ENCODE assay signal across 7 mouse cellular contexts in genomic region chr3:54692202-54693055, GRCm38 (mm10). TPM values are rescaled to one million over a fixed set of nuclear protein-coding genes. Genes with fewer than 3 reads are reported as not detected.
DNase-seq lines count a peak whose midpoint lies in the region; ATAC-seq lines count a peak whose summit lies in the region.

Gene Supt20, plus strand, starts transcription at chr3:54692807.

- H3K9me3 ChIP-seq in intestine, embryonic 15.5 days: no peaks in the 10 kb centered on the region
- no peaks in the 10 kb centered on the region for H3K9me3 ChIP-seq in midbrain, embryonic 10.5 days (replicated peaks)

- under 1% methylated on average over 65 of the region's 65 CpGs for whole genome bisulfite sequencing in intestine, embryonic 15.5 days
- 2% methylated on average over 65 of the region's 65 CpGs for WGBS in midbrain, embryonic 10.5 days

- peaks cover 6% of the 10 kb centered on the region; the same call in 1 of the 2 replicates for H3K36me3 ChIP-seq in intestine, embryonic 15.5 days
- H3K36me3 ChIP-seq in midbrain, embryonic 10.5 days: peaks cover 29% of the 10 kb centered on the region

- peak within 1 kb of the TSS; percentile 84 for H3K4me2 ChIP-seq in intestine, embryonic 15.5 days (replicated peaks)

- intact Hi-C loops in gastrocnemius, postnatal 36 days (cut with DNase I): no loop called here
- intact Hi-C loops in left cerebral cortex, postnatal 25 days (cut with DNase I): loop anchor here (2.0 to 10.0 kb wide), 2 partner anchors 42 to 828 kb away; partner anchors contain the start of genes Alg5, Exosc8 and Ufm1

- ATAC-seq in intestine, embryonic 15.5 days: peak; percentile 99

- H3K4me3 ChIP-seq in intestine, embryonic 15.5 days (replicated peaks): peak within 1 kb of the TSS; percentile 72
- peak within 1 kb of the TSS; percentile 81 for H3K4me3 ChIP-seq in midbrain, embryonic 10.5 days

- no peaks in the 10 kb centered on the region for H3K4me1 ChIP-seq in intestine, embryonic 15.5 days (replicated peaks)
- H3K4me1 ChIP-seq in midbrain, embryonic 10.5 days: peaks cover 14% of the 10 kb centered on the region

- H3K27ac ChIP-seq in intestine, embryonic 15.5 days: peak within 1 kb of the TSS; percentile 84
- H3K27ac ChIP-seq in midbrain, embryonic 10.5 days (replicated peaks): peak within 1 kb of the TSS; percentile 91

- H3K9ac ChIP-seq in intestine, embryonic 15.5 days: peak within 1 kb of the TSS; percentile 62

- peak; percentile 96 for DNase-seq in adrenal gland, adult 2 months
- peak; percentile 91 for DNase-seq in embryo, embryonic 11.5 days (ENCODE audit: low read depth, low spot score)
- peak; percentile 87 to 88 for DNase-seq in gastrocnemius, postnatal 36 days
- DNase-seq in left cerebral cortex, postnatal 25 days (ENCODE audit: low spot score in 2 of 2): peak; percentile 93 to 96
- DNase-seq in midbrain, embryonic 10.5 days (ENCODE audit: low spot score): peak; percentile 95
- peak; percentile 89 for DNase-seq in right cerebral cortex, postnatal 4 days

- H3K27me3 ChIP-seq in intestine, embryonic 15.5 days (replicated peaks): no peaks in the 10 kb centered on the region
- H3K27me3 ChIP-seq in midbrain, embryonic 10.5 days (ENCODE audit: low read depth, poor library complexity, severe bottlenecking): peaks cover 4% of the 10 kb centered on the region; the same call in 1 of the 2 replicates

RNA-seq across cellular contexts. Expression of gene Supt20, which starts in this region (rescaled TPM):
- 10 to 100 TPM; 34.1 to 37.9 TPM for total RNA-seq in adrenal gland, adult 2 months (2021)
- 24.1 and 26.8 TPM in 2 replicates for polyA plus RNA-seq in adrenal gland, adult 2 months (2012; rRNA removed)
- 10 to 100 TPM in 1 of 2 experiments, 1 to 10 TPM in 1; 9.7 to 10.1 TPM for total RNA-seq in gastrocnemius, postnatal 36 days (2021)
- polyA plus RNA-seq in intestine, embryonic 15.5 days (2015; fragmentation: Nextera tagmentation; extraction: Ambion mirVana): 76.8 and 84.1 TPM in 2 replicates
- total RNA-seq in left cerebral cortex, postnatal 25 days (2021): 10 to 100 TPM; 41.6 to 42.3 TPM
- polyA plus RNA-seq in midbrain, embryonic 10.5 days (2016; fragmentation: Nextera tagmentation; extraction: Ambion mirVana): 101 and 117 TPM in 2 replicates

Comparison
In these comparisons a context has a peak if more than half of its experiments do, and no peak if none do; other contexts are left out.
1. Peak in every context shown above with its lines: DNase-seq, ATAC-seq, H3K4me3 ChIP-seq and H3K27ac ChIP-seq.